Mouse (Mus musculus) brain, embryonic 14.5 days (tissue): ENCODE data around the gene Camsap3.

Experiments used
- CTCF ChIP-seq: fragments of 200-500 bp; IDR thresholded peaks from 2 replicates; pipeline ENCODE4 v1.5.1; 2012; ENCODE audit warnings: inconsistent platforms, mild to moderate bottlenecking, moderate library complexity, borderline replicate concordance; ENCODE audit not compliant: insufficient read depth, insufficient read length; ENCODE audit errors: extremely low read depth
- POLR2A ChIP-seq: fragments of 200-500 bp; IDR thresholded peaks from 2 replicates; pipeline ENCODE4 v1.6.1; 2012; ENCODE audit warnings: mild to moderate bottlenecking, inconsistent platforms, borderline replicate concordance; ENCODE audit not compliant: poor library complexity, insufficient read depth, insufficient read length, severe bottlenecking; ENCODE audit errors: extremely low read depth

DNA sequence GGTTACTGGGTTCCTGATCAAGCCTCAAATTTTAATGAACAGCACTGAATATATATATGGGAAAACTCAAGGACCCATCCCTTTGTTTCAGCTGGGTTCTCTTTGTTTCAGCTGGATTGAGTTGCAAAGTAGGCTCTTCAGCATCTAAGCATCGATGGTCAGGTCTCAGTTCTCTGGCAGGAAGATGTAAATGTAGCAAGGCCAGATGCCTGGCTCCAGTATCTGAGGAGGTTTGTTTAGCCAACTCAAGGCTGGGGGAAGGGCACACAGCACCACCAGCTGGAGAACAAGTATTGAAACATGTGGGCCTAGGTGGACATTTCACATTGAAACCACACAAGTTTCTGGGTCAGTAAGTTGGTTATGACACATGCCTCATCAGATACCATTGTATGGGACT is 34.9 kb upstream of the Camsap3 start:
- TF ChIP-seq CTCF, result no peak
- TF ChIP-seq POLR2A, result no peak
